Mouse (Mus musculus): Measurements from ENCODE around the gene Acoxl. TPM values are rescaled to one million over a fixed set of nuclear protein-coding genes. Genes with fewer than 3 reads are reported as not detected.

Gene Acoxl
- polyA plus RNA-seq, 1 experiment from 2014 or later: 0.61 TPM

Small RNA genes lying within 50 kb of the gene (microRNA-seq; reads per million reads assigned to microRNA genes)
- gene Gm22411: not detected

Other genes starting within 250 kb of the Acoxl start
- 0.11 and 0.88 TPM in 2 replicates for gene Mal, start 182.2 kb upstream of the Acoxl start, polyA plus RNA-seq (2016; fragmentation: Nextera tagmentation; extraction: Ambion mirVana)
- gene Mall, start 108.9 kb upstream of the Acoxl start, polyA plus RNA-seq (2016; fragmentation: Nextera tagmentation; extraction: Ambion mirVana): 0.96 and 1.0 TPM in 2 replicates
- gene Nphp1, start 50.0 kb upstream of the Acoxl start, polyA plus RNA-seq (2016; fragmentation: Nextera tagmentation; extraction: Ambion mirVana): 42.0 and 42.9 TPM in 2 replicates
- gene Mtln, start 46.4 kb upstream of the Acoxl start, polyA plus RNA-seq (2016; fragmentation: Nextera tagmentation; extraction: Ambion mirVana): 20.7 and 22.2 TPM in 2 replicates
- gene Bub1, start 7.0 kb upstream of the Acoxl start, polyA plus RNA-seq (2016; fragmentation: Nextera tagmentation; extraction: Ambion mirVana): 107 and 118 TPM in 2 replicates